Mouse (Mus musculus) forebrain, embryonic 16.5 days (tissue): ENCODE results near the gene 4933402D24Rik. TPM values are rescaled to one million over a fixed set of nuclear protein-coding genes. Genes with fewer than 3 reads are reported as not detected.

Experiments used
- ATAC-seq: fragments of 200-750 bp; cut with Nextera tagmentation; 2 replicates; pipeline ENCODE4 v1.8.0; 2017; ENCODE audit warnings: mild to moderate bottlenecking, moderate library complexity
- H3K27ac ChIP-seq: fragments of 300-500 bp; sonication (generic); 2 replicates; pipeline ENCODE4 v1.5.1; 2014; ENCODE audit warnings: low read length, control low read depth
- H3K27me3 ChIP-seq: fragments of 300-500 bp; sonication (generic); replicated peaks from 2 replicates; pipeline ENCODE4 v1.6.1; 2014; ENCODE audit warnings: low read length; ENCODE audit not compliant: control insufficient read depth, insufficient read depth
- H3K36me3 ChIP-seq: fragments of 300-500 bp; sonication (generic); 2 replicates; pipeline ENCODE4 v1.6.1; 2014; ENCODE audit not compliant: control insufficient read depth, insufficient read depth
- H3K4me1 ChIP-seq: fragments of 300-500 bp; sonication (generic); replicated peaks from 2 replicates; pipeline ENCODE4 v1.6.1; 2014; ENCODE audit warnings: low read length; ENCODE audit not compliant: control insufficient read depth, insufficient read depth
- H3K4me2 ChIP-seq: fragments of 300-500 bp; sonication (generic); 2 replicates; pipeline ENCODE4 v1.6.1; 2014; ENCODE audit warnings: mild to moderate bottlenecking, low read length, control low read depth
- H3K4me3 ChIP-seq: fragments of 300-500 bp; sonication (generic); replicated peaks from 2 replicates; pipeline ENCODE4 v1.5.1; 2014; ENCODE audit warnings: mild to moderate bottlenecking, low read length, control low read depth
- H3K9ac ChIP-seq: fragments of 300-500 bp; sonication (generic); replicated peaks from 2 replicates; pipeline ENCODE4 v1.6.1; 2014; ENCODE audit warnings: low read depth, low read length, control low read depth
- H3K9me3 ChIP-seq: fragments of 300-500 bp; sonication (generic); 2 replicates; pipeline ENCODE4 v1.6.1; 2016; ENCODE audit warnings: low read length; ENCODE audit not compliant: control insufficient read depth
- WGBS: fragments of 180-500 bp; shearing (Covaris S2); extraction: QIAGEN DNeasy Blood & Tissue Kit; methylation state at CpG from one replicate; pipeline ENCODE4 v1.1.7; 2014; 5-methylcytosine and 5-hydroxymethylcytosine counted together
- polyA plus RNA-seq: library from polyadenylated mRNA; unstranded; fragments of >200 nt; fragmentation: Nextera tagmentation; extraction: Ambion mirVana; gene quantifications from 2 replicates; pipeline ENCODE4 v1.2.1, GENCODE M21; 2015

Gene 4933402D24Rik
- polyA plus RNA-seq, 1 experiment from 2014 or later: 0.38 TPM

GRCm38 (mm10) chr1:63763881-63764386, 5.1 kb downstream of the 4933402D24Rik start:
- ATAC-seq: peak; percentile 71
- Histone ChIP-seq H3K27me3 (no peaks in the 10 kb centered on the region), H3K4me1 (peaks cover 23% of the 10 kb centered on the region), H3K27ac (peak overlapping the region; percentile 73), H3K9me3 (no peaks in the 10 kb centered on the region), H3K36me3 (no peaks in the 10 kb centered on the region), H3K4me2 (peak overlapping the region; percentile 35), H3K4me3 (no peak overlapping the region), H3K9ac (peak overlapping the region; percentile 32)
- WGBS: 6% methylated on average over 7 of the region's 7 CpGs

GRCm38 (mm10) chr1:63763212-63763694, 5.8 kb downstream of the 4933402D24Rik start:
- peaks cover 22% of the 10 kb centered on the region for H3K4me1 ChIP-seq
- no peak overlapping the region for H3K9ac ChIP-seq
- no peaks in the 10 kb centered on the region for H3K27me3 ChIP-seq
- no peaks in the 10 kb centered on the region for H3K9me3 ChIP-seq
- H3K27ac ChIP-seq: peak overlapping the region; percentile 68
- H3K4me3 ChIP-seq: no peak overlapping the region
- 3% methylated on average over 3 of the region's 3 CpGs for WGBS
- peak; percentile 87 for ATAC-seq
- H3K36me3 ChIP-seq: no peaks in the 10 kb centered on the region
- no peak overlapping the region for H3K4me2 ChIP-seq

GRCm38 (mm10) chr1:63756005-63756404, 13.1 kb downstream of the 4933402D24Rik start:
- ATAC-seq: no peak
- H3K36me3 ChIP-seq: peaks cover 2% of the 10 kb centered on the region
- no peaks in the 10 kb centered on the region for H3K4me1 ChIP-seq
- no peak overlapping the region for H3K9ac ChIP-seq
- H3K4me2 ChIP-seq: no peak overlapping the region
- 63% methylated on average over 2 of the region's 2 CpGs for WGBS
- H3K27me3 ChIP-seq: no peaks in the 10 kb centered on the region
- H3K4me3 ChIP-seq: no peak overlapping the region
- no peaks in the 10 kb centered on the region for H3K9me3 ChIP-seq
- H3K27ac ChIP-seq: no peak overlapping the region

- Histone ChIP-seq H3K4me3 (peak within 1 kb of the TSS; percentile 73), H3K27me3 (no peaks in the 10 kb centered on the region), H3K27ac (no peak within 1 kb of the TSS), H3K9me3 (no peaks in the 10 kb centered on the region), H3K9ac (peak within 1 kb of the TSS; percentile 63), H3K36me3 (no peaks in the 10 kb centered on the region), H3K4me2 (peak within 1 kb of the TSS; percentile 69), H3K4me1 (peaks cover 21% of the 10 kb centered on the region)
- peak; percentile 98 for ATAC-seq
- 0% methylated on average over 31 of the region's 31 CpGs for WGBS
These were observed 38.8 kb downstream of the 4933402D24Rik start, which contains the start of the genes Mdh1b and Fastkd2 for GRCm38 (mm10) chr1:63730240-63730771. Gene Mdh1b (minus strand): TSS chr1:63730318. Gene Fastkd2 (plus strand): TSS chr1:63730614.

GRCm38 (mm10) chr1:63729796-63730195, 39.3 kb downstream of the 4933402D24Rik start:
- Histone ChIP-seq H3K27ac (no peak overlapping the region), H3K4me3 (peak overlapping the region; percentile 73), H3K9me3 (no peaks in the 10 kb centered on the region), H3K9ac (peak overlapping the region; percentile 29), H3K36me3 (no peaks in the 10 kb centered on the region), H3K4me2 (peak overlapping the region; percentile 69), H3K4me1 (peaks cover 21% of the 10 kb centered on the region), H3K27me3 (0 out of 2 replicates have a peak, but pooled peaks cover 1% of the 10 kb centered on the region)
- no peak for ATAC-seq
- 47% methylated on average over 8 of the region's 8 CpGs for WGBS

GRCm38 (mm10) chr1:63720161-63720560, 48.9 kb downstream of the 4933402D24Rik start:
- Histone ChIP-seq H3K9ac (no peak overlapping the region), H3K27me3 (0 out of 2 replicates have a peak, but pooled peaks cover 4% of the 10 kb centered on the region), H3K4me3 (no peak overlapping the region), H3K9me3 (no peaks in the 10 kb centered on the region), H3K27ac (no peak overlapping the region), H3K4me2 (no peak overlapping the region), H3K4me1 (no peaks in the 10 kb centered on the region), H3K36me3 (no peaks in the 10 kb centered on the region)
- WGBS: 73% methylated on average over 7 of the region's 7 CpGs
- no peak for ATAC-seq

- WGBS: 79% methylated on average over 3 of the region's 3 CpGs
- no peaks in the 10 kb centered on the region for H3K9me3 ChIP-seq
- no peaks in the 10 kb centered on the region for H3K27me3 ChIP-seq
- no peak overlapping the region for H3K27ac ChIP-seq
- H3K4me3 ChIP-seq: no peak overlapping the region
- H3K4me1 ChIP-seq: no peaks in the 10 kb centered on the region
- no peaks in the 10 kb centered on the region for H3K36me3 ChIP-seq
- ATAC-seq: no peak
- H3K4me2 ChIP-seq: no peak overlapping the region
- H3K9ac ChIP-seq: no peak overlapping the region
These were observed 60.2 kb downstream of the 4933402D24Rik start for GRCm38 (mm10) chr1:63708876-63709275.

- ATAC-seq: no peak
- no peaks in the 10 kb centered on the region for H3K36me3 ChIP-seq
- H3K4me2 ChIP-seq: no peak overlapping the region
- H3K27ac ChIP-seq: no peak overlapping the region
- H3K9ac ChIP-seq: no peak overlapping the region
- H3K27me3 ChIP-seq: no peaks in the 10 kb centered on the region
- WGBS: 57% methylated on average over 5 of the region's 5 CpGs
- no peak overlapping the region for H3K4me3 ChIP-seq
- H3K4me1 ChIP-seq: no peaks in the 10 kb centered on the region
- H3K9me3 ChIP-seq: no peaks in the 10 kb centered on the region
These were observed 63.3 kb downstream of the 4933402D24Rik start for GRCm38 (mm10) chr1:63705733-63706132.
